Mouse (Mus musculus) liver, embryonic 14.5 days (tissue): ENCODE data around the gene Zfp710.

ENCODE experiments used
- CTCF ChIP-seq: IDR thresholded peaks from 2 replicates; pipeline ENCODE4 v1.5.1; 2016; ENCODE audit warnings: antibody characterized with exemption, low read depth, control low read depth
- EP300 ChIP-seq: IDR thresholded peaks from 2 replicates; pipeline ENCODE4 v1.6.1; 2016; ENCODE audit warnings: antibody characterized with exemption, low read depth

GRCm38 (mm10) chr7:80091004-80091865, 66.6 kb downstream of the Zfp710 start:
- no peak for TF ChIP-seq EP300
- TF ChIP-seq CTCF = no peak
